Mouse (Mus musculus): Measurements from ENCODE around the gene Chmp6. TPM values are rescaled to one million over a fixed set of nuclear protein-coding genes. Genes with fewer than 3 reads are reported as not detected.

Gene Chmp6
- polyA plus RNA-seq, 2 experiments, result 15.2 to 25.2 TPM

DNA sequence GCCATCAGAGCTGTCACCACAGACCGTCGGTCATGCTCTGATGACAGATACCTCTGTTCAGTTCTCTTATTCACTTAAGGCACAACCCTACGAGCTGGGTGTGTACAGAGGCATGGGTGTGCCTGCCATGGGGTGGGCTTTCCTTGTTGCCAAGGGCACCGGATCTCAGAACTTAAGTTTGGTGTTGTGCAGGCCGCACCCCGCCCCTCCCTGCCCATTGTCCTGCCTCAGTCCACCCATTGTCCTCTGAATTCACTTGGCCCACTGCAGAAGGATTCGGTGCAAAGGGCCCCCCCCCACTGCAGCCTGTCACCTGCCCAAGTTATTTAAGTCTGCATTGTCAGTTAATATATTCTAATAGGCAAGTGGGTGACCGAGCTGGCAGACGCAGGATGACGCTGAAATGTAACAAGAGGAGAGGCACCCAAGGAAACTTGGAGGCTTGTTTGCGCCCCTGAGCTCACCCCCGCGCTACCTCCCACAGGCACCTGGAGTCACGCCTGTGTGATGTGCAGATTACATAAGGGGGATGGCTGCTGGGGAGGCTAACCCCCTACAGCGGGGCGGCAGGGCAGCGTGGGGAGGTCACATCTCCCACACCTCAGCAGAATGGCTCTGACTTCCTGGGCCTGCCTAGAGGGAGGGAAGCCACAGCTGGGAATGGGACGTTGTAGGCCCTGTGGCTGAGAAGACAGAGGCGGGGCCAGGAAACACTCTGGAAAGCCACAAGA is 24.7 kb downstream of the Chmp6 start:
- Histone ChIP-seq H3K27ac (no peak overlapping the region), H3K4me3 (ENCODE audit: insufficient read depth in 1 of 2, low read depth in 2 of 2, low read length in 2 of 2) (no peak overlapping the region), H3K9ac (replicated peaks) (no peak overlapping the region), H3K36me3 (replicated peaks; ENCODE audit: control insufficient read depth, insufficient read depth, low read depth) (no peaks in the 10 kb centered on the region), H3K27me3 (ENCODE audit: control insufficient read depth, insufficient read depth, low read length) (peaks cover 12% of the 10 kb centered on the region), H3K9me3 (ENCODE audit: control insufficient read depth, low read length) (no peaks in the 10 kb centered on the region), H3K4me2 (ENCODE audit: low read depth) (0 out of 2 replicates have a peak overlapping the region, but pooled peaks have one; percentile 23), H3K4me1 (replicated peaks; ENCODE audit: control insufficient read depth in 2 of 2, insufficient read depth in 2 of 2, low read length in 1 of 2) (peaks cover 0 to 16% of the 10 kb centered on the region in 2 experiments; a peak in 3 of 4 replicates)
- no peak for TF ChIP-seq EP300 (IDR thresholded peaks at IDR 0.05; ENCODE audit: low read depth)
- no peak for TF ChIP-seq CTCF (IDR thresholded peaks at IDR 0.05; ENCODE audit: low read depth)
- 42% methylated on average over 19 of the region's 19 CpGs for WGBS (ENCODE audit: insufficient replicate concordance)
- ATAC-seq (ENCODE audit: insufficient read depth) (no peak), DNase-seq (ENCODE audit: low read depth in 3 of 3, low spot score in 3 of 3) (no peak)

DNA sequence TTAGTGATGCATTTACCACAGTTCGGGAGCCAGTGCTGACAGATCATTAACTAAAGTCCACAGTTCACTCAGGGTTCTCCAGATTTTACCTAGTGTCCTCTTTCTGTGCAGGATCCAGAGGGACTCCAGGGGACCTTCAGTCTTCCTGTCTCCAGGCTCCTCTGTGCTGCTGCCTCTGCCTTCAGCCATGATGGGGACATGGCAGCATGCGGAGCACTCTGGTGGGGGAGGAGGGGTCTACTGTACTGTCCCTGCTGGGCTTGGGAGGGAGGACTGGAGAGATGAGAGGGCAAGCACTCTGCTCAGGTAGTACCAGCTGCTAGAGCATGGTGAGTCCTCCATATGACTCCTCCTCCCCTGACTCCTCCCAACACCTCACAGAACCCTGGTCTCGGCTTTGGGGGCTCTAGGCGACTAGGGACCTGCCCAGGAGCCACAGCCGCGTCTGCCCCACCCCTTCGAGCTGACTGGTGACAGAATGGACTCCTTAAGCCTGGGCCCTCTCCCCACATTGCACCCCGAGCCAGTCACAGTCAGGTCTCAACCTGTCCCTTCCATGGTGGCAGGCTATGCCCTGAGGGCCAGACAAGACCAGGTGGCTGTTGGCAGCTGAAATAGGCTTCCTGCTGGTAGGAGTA is 26.0 kb downstream of the Chmp6 start:
- no peak overlapping the region for H3K9ac ChIP-seq (replicated peaks)
- peaks cover 24% of the 10 kb centered on the region for H3K27me3 ChIP-seq (ENCODE audit: control insufficient read depth, insufficient read depth, low read length)
- DNase-seq (ENCODE audit: low read depth in 3 of 3, low spot score in 3 of 3) (no peak), ATAC-seq (ENCODE audit: insufficient read depth) (no peak)
- no peak overlapping the region for H3K27ac ChIP-seq
- H3K4me3 ChIP-seq (ENCODE audit: insufficient read depth in 1 of 2, low read depth in 2 of 2, low read length in 2 of 2), result no peak overlapping the region
- TF ChIP-seq EP300 (IDR thresholded peaks at IDR 0.05; ENCODE audit: low read depth) (no peak), CTCF (IDR thresholded peaks at IDR 0.05; ENCODE audit: low read depth) (no peak)
- no peaks in the 10 kb centered on the region for H3K9me3 ChIP-seq (ENCODE audit: control insufficient read depth, low read length)
- peaks cover 0 to 22% of the 10 kb centered on the region in 2 experiments; a peak in 3 of 4 replicates for H3K4me1 ChIP-seq (replicated peaks; ENCODE audit: control insufficient read depth in 2 of 2, insufficient read depth in 2 of 2, low read length in 1 of 2)
- H3K36me3 ChIP-seq (replicated peaks; ENCODE audit: control insufficient read depth, insufficient read depth, low read depth), result no peaks in the 10 kb centered on the region
- H3K4me2 ChIP-seq (ENCODE audit: low read depth), result peak overlapping the region; percentile 23
- 51% methylated on average over 8 of the region's 8 CpGs for WGBS (ENCODE audit: insufficient replicate concordance)

DNA sequence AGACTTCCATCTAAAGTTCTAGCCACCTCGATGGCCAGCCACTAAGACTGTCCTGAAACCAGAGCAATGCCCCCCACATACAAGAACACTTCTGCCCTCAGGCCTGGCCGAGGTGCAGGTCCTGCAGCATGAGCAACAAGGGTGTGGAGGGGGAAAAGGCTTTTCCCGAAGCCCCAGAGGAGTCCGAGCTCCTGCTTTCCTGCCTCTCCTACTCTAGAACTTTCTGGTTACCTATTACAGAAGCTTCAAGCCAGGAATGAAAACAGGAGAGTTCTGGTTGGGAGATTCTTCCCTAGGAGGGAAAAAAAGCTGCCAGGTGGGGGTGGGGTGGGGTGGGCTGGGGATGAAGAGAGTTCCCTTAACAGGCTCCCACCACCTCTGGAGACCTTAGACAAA is 26.5 kb downstream of the Chmp6 start:
- DNase-seq (ENCODE audit: low read depth in 3 of 3, low spot score in 3 of 3) (no peak), ATAC-seq (ENCODE audit: insufficient read depth) (no peak)
- TF ChIP-seq EP300 (IDR thresholded peaks at IDR 0.05; ENCODE audit: low read depth) (no peak), CTCF (IDR thresholded peaks at IDR 0.05; ENCODE audit: low read depth) (no peak)
- peaks cover 29% of the 10 kb centered on the region for H3K27me3 ChIP-seq (ENCODE audit: control insufficient read depth, insufficient read depth, low read length)
- H3K9me3 ChIP-seq (ENCODE audit: control insufficient read depth, low read length), result no peaks in the 10 kb centered on the region
- H3K4me2 ChIP-seq (ENCODE audit: low read depth), result no peak overlapping the region
- H3K4me1 ChIP-seq (replicated peaks; ENCODE audit: control insufficient read depth in 2 of 2, insufficient read depth in 2 of 2, low read length in 1 of 2), result peaks cover 0 to 23% of the 10 kb centered on the region in 2 experiments; a peak in 3 of 4 replicates
- 55% methylated on average over 4 of the region's 4 CpGs for WGBS (ENCODE audit: insufficient replicate concordance)
- no peak overlapping the region for H3K9ac ChIP-seq (replicated peaks)
- no peak overlapping the region for H3K4me3 ChIP-seq (ENCODE audit: insufficient read depth in 1 of 2, low read depth in 2 of 2, low read length in 2 of 2)
- H3K36me3 ChIP-seq (replicated peaks; ENCODE audit: control insufficient read depth, insufficient read depth, low read depth), result no peaks in the 10 kb centered on the region
- H3K27ac ChIP-seq, result no peak overlapping the region

- ATAC-seq (ENCODE audit: insufficient read depth), result no peak
- Histone ChIP-seq H3K4me2 (ENCODE audit: low read depth) (no peak overlapping the region), H3K36me3 (replicated peaks; ENCODE audit: control insufficient read depth, insufficient read depth, low read depth) (no peaks in the 10 kb centered on the region), H3K27ac (no peak overlapping the region), H3K9ac (replicated peaks) (no peak overlapping the region), H3K4me1 (replicated peaks; ENCODE audit: control insufficient read depth in 2 of 2, insufficient read depth in 2 of 2, low read length in 1 of 2) (peaks cover 0 to 27% of the 10 kb centered on the region in 2 experiments; a peak in 3 of 4 replicates), H3K4me3 (ENCODE audit: insufficient read depth in 1 of 2, low read depth in 2 of 2, low read length in 2 of 2) (no peak overlapping the region), H3K9me3 (ENCODE audit: control insufficient read depth, low read length) (no peaks in the 10 kb centered on the region), H3K27me3 (ENCODE audit: control insufficient read depth, insufficient read depth, low read length) (peaks cover 29% of the 10 kb centered on the region)
- TF ChIP-seq EP300 (IDR thresholded peaks at IDR 0.05; ENCODE audit: low read depth) (no peak), CTCF (IDR thresholded peaks at IDR 0.05; ENCODE audit: low read depth) (no peak)
- 60% methylated on average over 11 of the region's 11 CpGs for WGBS (ENCODE audit: insufficient replicate concordance)
- no peak for DNase-seq (ENCODE audit: low read depth in 3 of 3, low spot score in 3 of 3)
Measured at GRCm38 (mm10) chr11:119940142-119940541, 26.9 kb downstream of the Chmp6 start.

GRCm38 (mm10) chr11:119941794-119942193 is 28.6 kb downstream of the Chmp6 start:
- peak overlapping the region; percentile 91 for H3K4me2 ChIP-seq (ENCODE audit: low read depth)
- H3K36me3 ChIP-seq (replicated peaks; ENCODE audit: control insufficient read depth, insufficient read depth, low read depth), result no peaks in the 10 kb centered on the region
- H3K4me1 ChIP-seq (replicated peaks; ENCODE audit: control insufficient read depth in 2 of 2, insufficient read depth in 2 of 2, low read length in 1 of 2), result peaks cover 0 to 26% of the 10 kb centered on the region in 2 experiments; a peak in 3 of 4 replicates
- no peaks in the 10 kb centered on the region for H3K9me3 ChIP-seq (ENCODE audit: control insufficient read depth, low read length)
- peak overlapping the region; percentile 53 to 65; a peak in 3 of 4 replicates for H3K4me3 ChIP-seq (ENCODE audit: insufficient read depth in 1 of 2, low read depth in 2 of 2, low read length in 2 of 2)
- TF ChIP-seq EP300 (IDR thresholded peaks at IDR 0.05; ENCODE audit: low read depth), result no peak
- no peak for TF ChIP-seq CTCF (IDR thresholded peaks at IDR 0.05; ENCODE audit: low read depth)
- no peak for DNase-seq (ENCODE audit: low read depth in 3 of 3, low spot score in 3 of 3)
- ATAC-seq (ENCODE audit: insufficient read depth), result no peak
- WGBS (ENCODE audit: insufficient replicate concordance), result 12% methylated on average over 8 of the region's 8 CpGs
- H3K9ac ChIP-seq (replicated peaks), result no peak overlapping the region
- peaks cover 29% of the 10 kb centered on the region for H3K27me3 ChIP-seq (ENCODE audit: control insufficient read depth, insufficient read depth, low read length)
- no peak overlapping the region for H3K27ac ChIP-seq

Measured in liver, embryonic 14.5 days (tissue).